Mouse (Mus musculus) liver, postnatal 0 days (tissue): ENCODE results near the gene Olfr224. TPM values are rescaled to one million over a fixed set of nuclear protein-coding genes. Genes with fewer than 3 reads are reported as not detected.
A peak's percentile ranks its signal among the peaks of the same experiment; 100 is the strongest.

Source experiments
- ATAC-seq: fragments of 200-750 bp; cut with Nextera tagmentation; 2 replicates; pipeline ENCODE4 v1.8.0; 2017; ENCODE audit warnings: mild to moderate bottlenecking, moderate library complexity
- DNase-seq: peaks from one replicate; pipeline ENCODE4 v3.0.0-alpha.2; 2016
- H3K27ac ChIP-seq: fragments of 300-500 bp; sonication (generic); 2 replicates; pipeline ENCODE4 v1.5.1; 2014; ENCODE audit warnings: antibody characterized with exemption, moderate library complexity, mild to moderate bottlenecking, low read depth
- H3K27me3 ChIP-seq: fragments of 300-500 bp; sonication (generic); 2 replicates; pipeline ENCODE4 v1.6.1; 2014; ENCODE audit warnings: low read length, control low read depth, mixed read lengths; ENCODE audit not compliant: insufficient read depth
- H3K36me3 ChIP-seq: fragments of 300-500 bp; sonication (generic); replicated peaks from 2 replicates; pipeline ENCODE4 v1.6.1; 2014; ENCODE audit warnings: mild to moderate bottlenecking, control low read depth, low read length, moderate library complexity, mixed read lengths; ENCODE audit not compliant: insufficient read depth
- H3K4me1 ChIP-seq: fragments of 300-500 bp; sonication (generic); 2 replicates; pipeline ENCODE4 v1.6.1; 2014; ENCODE audit warnings: antibody characterized with exemption, mild to moderate bottlenecking, control low read depth; ENCODE audit not compliant: insufficient read depth
- H3K4me2 ChIP-seq: fragments of 300-500 bp; sonication (generic); 2 replicates; pipeline ENCODE4 v1.6.1; 2014; ENCODE audit warnings: low read depth, mild to moderate bottlenecking, low read length, moderate library complexity, mixed read lengths
- H3K4me3 ChIP-seq: fragments of 300-500 bp; sonication (generic); 2 replicates; pipeline ENCODE4 v1.5.1; 2014; ENCODE audit warnings: low read depth, low read length
- H3K9ac ChIP-seq: fragments of 300-500 bp; sonication (generic); replicated peaks from 2 replicates; pipeline ENCODE4 v1.6.1; 2014; ENCODE audit warnings: mild to moderate bottlenecking, moderate library complexity
- H3K9me3 ChIP-seq: fragments of 300-500 bp; sonication (generic); 2 replicates; pipeline ENCODE4 v1.6.1; 2016; ENCODE audit warnings: mild to moderate bottlenecking, control low read depth, low read length, mixed read lengths
- CTCF ChIP-seq: sonication (generic); IDR thresholded peaks from 2 replicates; pipeline ENCODE4 v1.5.1; 2016; ENCODE audit warnings: antibody characterized with exemption, low read depth
- EP300 ChIP-seq: IDR thresholded peaks from 2 replicates; pipeline ENCODE4 v1.6.1; 2016; ENCODE audit warnings: antibody characterized with exemption, low read depth, mild to moderate bottlenecking
- WGBS: fragments of 180-500 bp; shearing (Covaris S2); extraction: QIAGEN DNeasy Blood & Tissue Kit; methylation state at CpG from one replicate; pipeline ENCODE4 v1.1.7; 2014; ENCODE audit not compliant: insufficient replicate concordance; 5-methylcytosine and 5-hydroxymethylcytosine counted together
- polyA plus RNA-seq: library from polyadenylated mRNA; unstranded; fragments of >200 nt; fragmentation: Nextera tagmentation; extraction: Ambion mirVana; gene quantifications from 2 replicates; pipeline ENCODE4 v1.2.1, GENCODE M21; 2015

Gene Olfr224
- polyA plus RNA-seq, 1 experiment from 2014 or later, result not detected

- Histone ChIP-seq H3K4me3 (no peak overlapping the region), H3K9me3 (no peaks in the 10 kb centered on the region), H3K4me2 (no peak overlapping the region), H3K9ac (no peak overlapping the region), H3K27ac (no peak overlapping the region), H3K36me3 (no peaks in the 10 kb centered on the region), H3K4me1 (peaks cover 7% of the 10 kb centered on the region; the same call in 1 of the 2 replicates), H3K27me3 (no peaks in the 10 kb centered on the region)
- ATAC-seq, result no peak
- TF ChIP-seq CTCF, result no peak
- TF ChIP-seq EP300, result no peak
- DNase-seq, result no peak
- 73% methylated on average over 12 of the region's 12 CpGs for WGBS
These were observed 36.0 kb upstream of the Olfr224 start for GRCm38 (mm10) chr11:58606177-58606919.

- DNase-seq, result no peak
- 48% methylated on average over 3 of the region's 3 CpGs for WGBS
- ATAC-seq, result peak; percentile 77
These were observed 34.9 kb upstream of the Olfr224 start for GRCm38 (mm10) chr11:58605228-58605627.

DNA sequence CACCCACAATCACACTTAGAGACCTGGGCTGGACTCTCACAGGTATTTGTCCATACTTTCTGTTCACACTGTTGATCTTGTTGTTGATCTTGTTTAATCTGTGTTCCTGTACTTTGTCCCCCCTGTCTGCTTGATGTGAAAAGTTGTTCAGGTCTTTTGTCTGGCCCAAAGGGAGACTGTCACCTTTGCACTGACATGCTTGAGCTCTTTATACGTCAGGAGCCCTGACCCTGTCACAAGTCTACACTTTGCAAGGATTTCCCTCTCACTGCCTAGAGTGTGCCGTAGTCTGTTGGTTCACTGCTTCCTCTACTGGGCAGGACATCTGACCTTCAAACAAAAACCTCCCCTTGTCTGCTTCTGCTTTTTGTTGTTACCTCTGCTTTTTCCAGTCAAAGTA is 34.3 kb upstream of the Olfr224 start:
- TF ChIP-seq EP300, result no peak
- no peak for TF ChIP-seq CTCF
- Histone ChIP-seq H3K4me1 (peaks cover 7% of the 10 kb centered on the region; the same call in 1 of the 2 replicates), H3K4me3 (no peak overlapping the region), H3K9ac (no peak overlapping the region), H3K27ac (peak overlapping the region; percentile 39), H3K36me3 (no peaks in the 10 kb centered on the region), H3K4me2 (no peak overlapping the region), H3K27me3 (no peaks in the 10 kb centered on the region), H3K9me3 (no peaks in the 10 kb centered on the region)
- no peak for DNase-seq
- ATAC-seq, result peak; percentile 78
- 38% methylated on average over 2 of the region's 2 CpGs for WGBS

More at GRCm38 (mm10) chr11:58605228-58605627, 34.9 kb upstream of the Olfr224 start:
- no peak overlapping the region for H3K9ac ChIP-seq
- H3K27me3 ChIP-seq, result no peaks in the 10 kb centered on the region
- H3K4me1 ChIP-seq, result peaks cover 7% of the 10 kb centered on the region; the same call in 1 of the 2 replicates
- H3K36me3 ChIP-seq, result no peaks in the 10 kb centered on the region
- no peak overlapping the region for H3K4me2 ChIP-seq
- TF ChIP-seq CTCF (no peak), EP300 (no peak)
- 0 out of 2 replicates have a peak overlapping the region, but pooled peaks have one; percentile 11 for H3K27ac ChIP-seq
- no peaks in the 10 kb centered on the region for H3K9me3 ChIP-seq
- no peak overlapping the region for H3K4me3 ChIP-seq

GRCm38 (mm10) chr11:58602800-58603560 is 32.6 kb upstream of the Olfr224 start:
- DNase-seq (no peak), ATAC-seq (no peak)
- H3K4me1 ChIP-seq, result peaks cover 7% of the 10 kb centered on the region; the same call in 1 of the 2 replicates
- H3K9me3 ChIP-seq, result no peaks in the 10 kb centered on the region
- H3K4me3 ChIP-seq, result no peak overlapping the region
- H3K4me2 ChIP-seq, result no peak overlapping the region
- no peaks in the 10 kb centered on the region for H3K36me3 ChIP-seq
- H3K27me3 ChIP-seq, result no peaks in the 10 kb centered on the region
- TF ChIP-seq CTCF (no peak), EP300 (no peak)
- no peak overlapping the region for H3K27ac ChIP-seq
- 72% methylated on average over 6 of the region's 6 CpGs for WGBS
- H3K9ac ChIP-seq, result no peak overlapping the region

DNA sequence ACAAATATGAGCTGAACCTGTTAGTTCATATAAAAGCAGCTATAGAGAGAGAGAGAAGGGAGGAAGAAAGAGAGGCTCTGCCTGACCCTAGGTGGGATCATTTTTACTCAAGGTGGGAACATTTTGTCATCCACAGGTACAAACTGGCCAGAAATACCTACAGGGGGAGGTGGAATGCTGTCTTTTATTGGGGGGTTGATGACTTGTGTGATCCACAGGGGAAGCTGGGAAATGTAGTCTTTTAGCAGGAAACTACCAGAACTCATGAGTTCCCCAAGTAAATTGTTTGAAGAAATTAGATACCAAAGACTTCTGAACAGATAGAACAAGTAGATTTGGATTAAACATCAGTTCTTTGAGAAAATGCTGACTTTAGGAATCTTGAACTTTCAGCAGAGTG is 31.7 kb upstream of the Olfr224 start:
- TF ChIP-seq CTCF, result no peak
- TF ChIP-seq EP300, result no peak
- H3K9ac ChIP-seq, result no peak overlapping the region
- peaks cover 7% of the 10 kb centered on the region; the same call in 1 of the 2 replicates for H3K4me1 ChIP-seq
- no peak overlapping the region for H3K4me3 ChIP-seq
- no peaks in the 10 kb centered on the region for H3K27me3 ChIP-seq
- DNase-seq (no peak), ATAC-seq (no peak)
- H3K36me3 ChIP-seq, result no peaks in the 10 kb centered on the region
- no peaks in the 10 kb centered on the region for H3K9me3 ChIP-seq
- no peak overlapping the region for H3K4me2 ChIP-seq
- H3K27ac ChIP-seq, result no peak overlapping the region

DNA sequence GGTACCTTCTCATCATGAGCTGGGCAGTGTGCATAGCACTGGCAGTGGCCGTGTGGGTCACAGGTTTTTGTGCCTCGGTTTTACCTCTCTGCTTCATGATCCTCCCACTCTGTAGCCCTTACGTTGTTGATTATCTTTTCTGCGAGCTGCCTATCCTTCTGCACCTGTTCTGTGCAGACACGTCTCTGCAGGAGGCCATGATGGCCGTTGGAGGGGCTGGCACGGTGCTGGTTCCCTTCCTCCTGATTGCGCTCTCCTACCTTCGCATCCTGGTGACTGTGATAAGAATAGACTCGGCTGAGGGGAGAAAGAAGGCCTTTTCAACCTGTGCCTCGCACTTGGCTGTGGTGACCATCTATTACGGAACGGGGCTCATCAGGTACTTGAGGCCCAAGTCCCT is 27.5 kb upstream of the Olfr224 start:
- DNase-seq (no peak), ATAC-seq (no peak)
- 66% methylated on average over 13 of the region's 13 CpGs for WGBS

More for the DNA sequence above, 27.5 kb upstream of the Olfr224 start:
- TF ChIP-seq EP300 (no peak), CTCF (no peak)
- no peaks in the 10 kb centered on the region for H3K36me3 ChIP-seq
- no peaks in the 10 kb centered on the region for H3K9me3 ChIP-seq
- no peak overlapping the region for H3K9ac ChIP-seq
- H3K4me2 ChIP-seq, result no peak overlapping the region
- H3K4me1 ChIP-seq, result no peaks in the 10 kb centered on the region
- no peak overlapping the region for H3K4me3 ChIP-seq
- H3K27me3 ChIP-seq, result no peaks in the 10 kb centered on the region
- H3K27ac ChIP-seq, result no peak overlapping the region
